Mouse (Mus musculus): ENCODE data around the gene Umad1. TPM values are rescaled to one million over a fixed set of nuclear protein-coding genes. Genes with fewer than 3 reads are reported as not detected.
A peak's percentile ranks its signal among the peaks of the same experiment; 100 is the strongest.

The Umad1 gene
- polyA plus RNA-seq, 1 experiment from 2014 or later = 20.6 TPM

- Histone ChIP-seq H3K4me2 (no peak overlapping the region), H3K9me3 (ENCODE audit: control insufficient read depth, low read length) (no peaks in the 10 kb centered on the region), H3K27me3 (replicated peaks; ENCODE audit: control insufficient read depth, insufficient read depth, low read length) (no peaks in the 10 kb centered on the region), H3K9ac (ENCODE audit: low read depth, low read length) (no peak overlapping the region), H3K36me3 (ENCODE audit: control insufficient read depth, insufficient read depth, low read length) (no peaks in the 10 kb centered on the region), H3K27ac (ENCODE audit: low read depth, low read length) (no peak overlapping the region), H3K4me3 (ENCODE audit: low read depth, low read length) (no peak overlapping the region), H3K4me1 (replicated peaks; ENCODE audit: control insufficient read depth, insufficient read depth, low read length) (no peaks in the 10 kb centered on the region)
- ATAC-seq (replicated peaks; ENCODE audit: low FRiP score) (no peak), DNase-seq (ENCODE audit: low spot score) (no peak)
- WGBS = 81% methylated on average over 9 of the region's 9 CpGs
These were observed 77.7 kb downstream of the Umad1 start for GRCm38 (mm10) chr6:8336487-8337390.

DNA sequence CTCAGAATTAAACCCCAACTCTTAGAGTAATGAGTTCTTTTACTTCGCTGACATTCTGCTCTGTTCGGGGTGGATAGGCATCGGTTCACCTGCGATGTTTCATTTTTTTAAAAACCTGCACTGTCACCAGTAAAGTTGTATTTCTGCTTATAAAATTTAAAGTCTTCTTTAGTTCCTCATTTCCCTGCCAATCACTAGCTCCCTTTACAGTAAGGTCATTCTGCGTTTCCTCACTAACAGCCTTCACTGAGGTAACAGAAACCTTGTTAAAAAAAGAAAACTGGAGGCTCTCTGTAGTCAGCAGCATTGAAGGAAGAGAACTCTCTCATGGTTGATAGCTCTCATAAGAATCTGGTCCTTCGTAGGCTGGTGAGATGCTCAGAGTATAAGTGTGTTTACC is 80.4 kb downstream of the Umad1 start:
- Histone ChIP-seq H3K4me1 (replicated peaks; ENCODE audit: control insufficient read depth, insufficient read depth, low read length) (no peaks in the 10 kb centered on the region; the same call in 1 of the 2 replicates), H3K4me2 (no peak overlapping the region), H3K9ac (ENCODE audit: low read depth, low read length) (no peak overlapping the region), H3K4me3 (ENCODE audit: low read depth, low read length) (no peak overlapping the region), H3K27ac (ENCODE audit: low read depth, low read length) (no peak overlapping the region), H3K36me3 (ENCODE audit: control insufficient read depth, insufficient read depth, low read length) (no peaks in the 10 kb centered on the region), H3K27me3 (replicated peaks; ENCODE audit: control insufficient read depth, insufficient read depth, low read length) (no peaks in the 10 kb centered on the region), H3K9me3 (ENCODE audit: control insufficient read depth, low read length) (no peaks in the 10 kb centered on the region)
- no peak for ATAC-seq (replicated peaks; ENCODE audit: low FRiP score)
- 81% methylated on average over 6 of the region's 6 CpGs for WGBS
- no peak for DNase-seq (ENCODE audit: low spot score)

DNA sequence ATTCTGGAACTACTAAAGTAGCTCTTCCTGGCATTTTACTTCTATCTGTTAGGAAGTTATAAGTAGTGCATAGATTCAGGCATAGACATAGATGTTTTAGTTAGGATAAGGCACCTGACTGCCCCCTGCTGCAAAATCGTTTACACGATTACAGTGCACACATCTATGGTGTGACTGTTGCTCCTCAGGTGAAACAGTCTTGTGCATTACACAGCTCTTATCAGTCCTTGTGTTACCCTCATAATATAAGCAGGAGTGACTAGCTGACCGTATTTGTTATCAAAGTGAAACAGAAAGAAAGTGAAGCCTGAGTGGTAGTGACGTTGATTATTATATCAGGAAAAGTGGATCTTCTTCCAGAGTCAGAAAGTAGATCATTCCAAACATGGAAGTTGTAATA is 84.2 kb downstream of the Umad1 start:
- H3K4me3 ChIP-seq (ENCODE audit: low read depth, low read length) = no peak overlapping the region
- H3K4me1 ChIP-seq (replicated peaks; ENCODE audit: control insufficient read depth, insufficient read depth, low read length) = no peaks in the 10 kb centered on the region; the same call in 1 of the 2 replicates
- H3K27me3 ChIP-seq (replicated peaks; ENCODE audit: control insufficient read depth, insufficient read depth, low read length) = no peaks in the 10 kb centered on the region
- DNase-seq (ENCODE audit: low spot score) = no peak
- WGBS = 62% methylated on average over 4 of the region's 4 CpGs
- H3K27ac ChIP-seq (ENCODE audit: low read depth, low read length) = no peak overlapping the region; the same call in 1 of the 2 replicates
- peak; percentile 60 for ATAC-seq (replicated peaks; ENCODE audit: low FRiP score)
- peak overlapping the region; percentile 29; the same call in 1 of the 2 replicates for H3K4me2 ChIP-seq
- no peaks in the 10 kb centered on the region for H3K9me3 ChIP-seq (ENCODE audit: control insufficient read depth, low read length)
- H3K9ac ChIP-seq (ENCODE audit: low read depth, low read length) = no peak overlapping the region
- H3K36me3 ChIP-seq (ENCODE audit: control insufficient read depth, insufficient read depth, low read length) = no peaks in the 10 kb centered on the region

DNA sequence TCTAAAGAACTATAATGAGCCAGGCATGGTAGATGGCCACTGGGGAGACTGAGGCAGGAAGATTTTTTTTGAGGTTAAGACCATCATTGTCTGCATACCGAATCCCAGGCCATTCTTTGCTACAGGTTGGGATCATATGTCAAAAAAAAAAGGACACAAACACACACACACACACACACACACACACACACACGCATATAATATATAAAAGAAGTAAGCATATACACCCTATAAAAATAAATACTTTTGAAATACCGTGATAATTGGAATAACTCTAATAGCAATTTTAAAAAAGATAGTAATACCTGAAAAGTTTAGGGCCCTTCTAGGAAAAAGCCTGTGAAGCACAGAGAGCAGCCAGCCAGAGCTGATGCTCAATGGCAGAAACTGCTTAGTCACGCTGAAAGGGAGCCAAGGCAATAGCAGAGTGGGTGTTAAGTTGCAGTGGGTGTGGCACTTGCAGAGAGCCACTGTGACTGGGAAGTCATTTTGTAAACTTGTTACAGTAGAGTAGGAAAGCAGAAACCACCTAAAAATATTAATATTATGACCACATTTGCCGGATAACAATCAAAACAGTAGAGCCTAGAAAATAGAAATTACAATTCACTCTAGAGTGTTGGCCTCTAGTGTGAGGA is 86.2 kb downstream of the Umad1 start:
- Histone ChIP-seq H3K9ac (ENCODE audit: low read depth, low read length) (no peak overlapping the region), H3K9me3 (ENCODE audit: control insufficient read depth, low read length) (no peaks in the 10 kb centered on the region), H3K27me3 (replicated peaks; ENCODE audit: control insufficient read depth, insufficient read depth, low read length) (no peaks in the 10 kb centered on the region), H3K4me2 (no peak overlapping the region), H3K4me1 (replicated peaks; ENCODE audit: control insufficient read depth, insufficient read depth, low read length) (no peaks in the 10 kb centered on the region; the same call in 1 of the 2 replicates), H3K4me3 (ENCODE audit: low read depth, low read length) (no peak overlapping the region), H3K27ac (ENCODE audit: low read depth, low read length) (no peak overlapping the region), H3K36me3 (ENCODE audit: control insufficient read depth, insufficient read depth, low read length) (no peaks in the 10 kb centered on the region)
- WGBS = 61% methylated on average over 5 of the region's 5 CpGs
- DNase-seq (ENCODE audit: low spot score) (no peak), ATAC-seq (replicated peaks; ENCODE audit: low FRiP score) (peak; percentile 95)

GRCm38 (mm10) chr6:8347154-8347553 is 88.1 kb downstream of the Umad1 start:
- ATAC-seq (replicated peaks; ENCODE audit: low FRiP score) = peak; percentile 34; the same call in 1 of the 2 replicates

DNA sequence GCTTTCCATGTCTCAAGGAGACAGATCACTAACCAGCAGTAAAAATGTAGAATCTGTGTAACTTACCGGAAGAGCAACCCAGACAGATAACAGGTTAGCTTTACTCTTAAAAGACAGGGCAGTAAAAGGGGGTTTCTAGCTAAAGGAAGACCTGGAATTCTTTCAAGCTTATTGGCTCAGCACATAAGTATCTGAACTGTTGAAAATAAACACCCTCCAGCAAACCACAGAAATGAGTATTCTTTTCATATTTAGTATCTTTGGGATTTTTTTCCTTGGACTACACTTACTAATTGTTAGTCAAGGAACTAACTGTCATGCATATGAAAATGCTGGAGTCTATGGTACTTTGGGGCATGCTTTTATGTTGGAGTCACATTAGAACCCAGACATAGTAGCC is 89.3 kb downstream of the Umad1 start:
- Histone ChIP-seq H3K36me3 (ENCODE audit: control insufficient read depth, insufficient read depth, low read length) (no peaks in the 10 kb centered on the region), H3K27me3 (replicated peaks; ENCODE audit: control insufficient read depth, insufficient read depth, low read length) (no peaks in the 10 kb centered on the region), H3K27ac (ENCODE audit: low read depth, low read length) (no peak overlapping the region), H3K9ac (ENCODE audit: low read depth, low read length) (no peak overlapping the region), H3K9me3 (ENCODE audit: control insufficient read depth, low read length) (no peaks in the 10 kb centered on the region), H3K4me3 (ENCODE audit: low read depth, low read length) (no peak overlapping the region), H3K4me1 (replicated peaks; ENCODE audit: control insufficient read depth, insufficient read depth, low read length) (no peaks in the 10 kb centered on the region; the same call in 1 of the 2 replicates), H3K4me2 (no peak overlapping the region)
- WGBS = 80% methylated on average over 1 of the region's 1 CpGs
- no peak for DNase-seq (ENCODE audit: low spot score)
- no peak for ATAC-seq (replicated peaks; ENCODE audit: low FRiP score)

More at GRCm38 (mm10) chr6:8347154-8347553, 88.1 kb downstream of the Umad1 start:
- Histone ChIP-seq H3K9ac (ENCODE audit: low read depth, low read length) (no peak overlapping the region), H3K9me3 (ENCODE audit: control insufficient read depth, low read length) (no peaks in the 10 kb centered on the region), H3K27me3 (replicated peaks; ENCODE audit: control insufficient read depth, insufficient read depth, low read length) (no peaks in the 10 kb centered on the region), H3K27ac (ENCODE audit: low read depth, low read length) (no peak overlapping the region), H3K4me1 (replicated peaks; ENCODE audit: control insufficient read depth, insufficient read depth, low read length) (no peaks in the 10 kb centered on the region; the same call in 1 of the 2 replicates), H3K36me3 (ENCODE audit: control insufficient read depth, insufficient read depth, low read length) (no peaks in the 10 kb centered on the region), H3K4me3 (ENCODE audit: low read depth, low read length) (no peak overlapping the region), H3K4me2 (no peak overlapping the region)
- no peak for DNase-seq (ENCODE audit: low spot score)
- 87% methylated on average over 2 of the region's 2 CpGs for WGBS

- Histone ChIP-seq H3K4me1 (replicated peaks; ENCODE audit: control insufficient read depth, insufficient read depth, low read length) (no peaks in the 10 kb centered on the region), H3K4me2 (no peak overlapping the region), H3K4me3 (ENCODE audit: low read depth, low read length) (no peak overlapping the region), H3K27ac (ENCODE audit: low read depth, low read length) (no peak overlapping the region), H3K9ac (ENCODE audit: low read depth, low read length) (no peak overlapping the region), H3K27me3 (replicated peaks; ENCODE audit: control insufficient read depth, insufficient read depth, low read length) (no peaks in the 10 kb centered on the region), H3K36me3 (ENCODE audit: control insufficient read depth, insufficient read depth, low read length) (no peaks in the 10 kb centered on the region), H3K9me3 (ENCODE audit: control insufficient read depth, low read length) (no peaks in the 10 kb centered on the region)
- WGBS = 66% methylated on average over 2 of the region's 2 CpGs
- ATAC-seq (replicated peaks; ENCODE audit: low FRiP score) (peak; percentile 60; the same call in 1 of the 2 replicates), DNase-seq (ENCODE audit: low spot score) (no peak)
These were observed 90.1 kb downstream of the Umad1 start for GRCm38 (mm10) chr6:8349060-8349670.

DNA sequence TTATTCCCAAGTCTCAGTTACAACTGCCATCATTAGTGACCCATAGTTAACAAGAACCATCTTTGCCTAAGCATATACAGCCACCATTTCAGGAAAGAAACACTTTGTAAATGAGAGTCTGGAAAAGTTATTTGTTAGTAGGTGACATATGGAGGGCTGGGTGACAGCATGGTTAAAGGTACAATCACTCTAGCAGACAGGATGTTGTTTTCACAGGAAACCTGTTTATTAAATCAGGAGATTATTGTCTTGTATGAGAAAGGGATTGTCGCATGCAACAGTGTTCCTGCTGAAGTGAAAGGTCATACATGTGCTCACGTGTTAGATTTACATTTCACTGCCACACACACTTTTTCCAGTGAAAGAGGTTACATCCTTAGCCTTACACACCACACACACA is 92.4 kb downstream of the Umad1 start:
- WGBS = 91% methylated on average over 2 of the region's 2 CpGs

More for the DNA sequence above, 92.4 kb downstream of the Umad1 start:
- Histone ChIP-seq H3K36me3 (ENCODE audit: control insufficient read depth, insufficient read depth, low read length) (no peaks in the 10 kb centered on the region), H3K4me2 (no peak overlapping the region), H3K27me3 (replicated peaks; ENCODE audit: control insufficient read depth, insufficient read depth, low read length) (no peaks in the 10 kb centered on the region), H3K4me1 (replicated peaks; ENCODE audit: control insufficient read depth, insufficient read depth, low read length) (no peaks in the 10 kb centered on the region), H3K9me3 (ENCODE audit: control insufficient read depth, low read length) (no peaks in the 10 kb centered on the region), H3K9ac (ENCODE audit: low read depth, low read length) (no peak overlapping the region), H3K4me3 (ENCODE audit: low read depth, low read length) (no peak overlapping the region), H3K27ac (ENCODE audit: low read depth, low read length) (no peak overlapping the region)
- DNase-seq (ENCODE audit: low spot score) (no peak), ATAC-seq (replicated peaks; ENCODE audit: low FRiP score) (no peak)

Measured in liver, embryonic 11.5 days (tissue).